Mouse (Mus musculus) forebrain, embryonic 11.5 days (tissue): ENCODE data around the gene Sh3gl2. TPM values are rescaled to one million over a fixed set of nuclear protein-coding genes. Genes with fewer than 3 reads are reported as not detected.

Experiments
- ATAC-seq: fragments of 200-750 bp; cut with Nextera tagmentation; replicated peaks from 2 replicates; pipeline ENCODE4 v1.8.0; 2017; ENCODE audit warnings: moderate TSS enrichment; ENCODE audit not compliant: low FRiP score
- DNase-seq: peaks from one replicate; pipeline ENCODE4 v3.0.0-alpha.2; 2017; ENCODE audit warnings: low spot score
- H3K27ac ChIP-seq: fragments of 300-500 bp; sonication (generic); 2 replicates; pipeline ENCODE4 v1.5.1; 2014; ENCODE audit warnings: low read depth, low read length
- H3K27me3 ChIP-seq: fragments of 300-500 bp; sonication (generic); 2 replicates; pipeline ENCODE4 v1.6.1; 2014; ENCODE audit warnings: mild to moderate bottlenecking, low read length, mixed read lengths; ENCODE audit not compliant: control insufficient read depth, insufficient read depth
- H3K36me3 ChIP-seq: fragments of 300-500 bp; sonication (generic); 2 replicates; pipeline ENCODE4 v1.6.1; 2014; ENCODE audit warnings: mild to moderate bottlenecking, low read length, moderate library complexity, mixed read lengths; ENCODE audit not compliant: control insufficient read depth, insufficient read depth
- H3K4me1 ChIP-seq: fragments of 300-500 bp; sonication (generic); replicated peaks from 2 replicates; pipeline ENCODE4 v1.6.1; 2014; ENCODE audit warnings: low read length, mixed read lengths; ENCODE audit not compliant: control insufficient read depth, insufficient read depth
- H3K4me2 ChIP-seq: fragments of 300-500 bp; sonication (generic); 2 replicates; pipeline ENCODE4 v1.6.1; 2014; ENCODE audit warnings: low read depth, mild to moderate bottlenecking, low read length, moderate library complexity, mixed read lengths; ENCODE audit not compliant: severe bottlenecking
- H3K4me3 ChIP-seq: fragments of 300-500 bp; sonication (generic); 2 replicates; pipeline ENCODE4 v1.5.1; 2014; ENCODE audit warnings: low read depth, low read length
- H3K9ac ChIP-seq: fragments of 300-500 bp; sonication (generic); 2 replicates; pipeline ENCODE4 v1.6.1; 2014; ENCODE audit warnings: low read length
- H3K9me3 ChIP-seq: fragments of 300-500 bp; sonication (generic); 2 replicates; pipeline ENCODE4 v1.6.1; 2016; ENCODE audit warnings: low read length, mixed read lengths; ENCODE audit not compliant: control insufficient read depth
- WGBS: fragments of 180-500 bp; shearing (Covaris S2); extraction: QIAGEN DNeasy Blood & Tissue Kit; methylation state at CpG from one replicate; pipeline ENCODE4 v1.1.7; 2014; 5-methylcytosine and 5-hydroxymethylcytosine counted together
- polyA plus RNA-seq: library from polyadenylated mRNA; unstranded; fragments of >200 nt; fragmentation: Nextera tagmentation; extraction: Ambion mirVana; gene quantifications from 2 replicates; pipeline ENCODE4 v1.2.1, GENCODE M21; 2014

Sh3gl2 gene
- polyA plus RNA-seq, 1 experiment from 2014 or later: 8.3 TPM

GRCm38 (mm10) chr4:85267456-85267855 lies 62.5 kb downstream of the Sh3gl2 start:
- Histone ChIP-seq H3K9me3 (no peaks in the 10 kb centered on the region), H3K36me3 (no peaks in the 10 kb centered on the region), H3K4me2 (no peak overlapping the region), H3K27ac (no peak overlapping the region), H3K9ac (no peak overlapping the region), H3K4me3 (no peak overlapping the region), H3K4me1 (no peaks in the 10 kb centered on the region), H3K27me3 (no peaks in the 10 kb centered on the region)
- ATAC-seq (no peak), DNase-seq (no peak)
- 79% methylated on average over 2 of the region's 2 CpGs for WGBS

DNA sequence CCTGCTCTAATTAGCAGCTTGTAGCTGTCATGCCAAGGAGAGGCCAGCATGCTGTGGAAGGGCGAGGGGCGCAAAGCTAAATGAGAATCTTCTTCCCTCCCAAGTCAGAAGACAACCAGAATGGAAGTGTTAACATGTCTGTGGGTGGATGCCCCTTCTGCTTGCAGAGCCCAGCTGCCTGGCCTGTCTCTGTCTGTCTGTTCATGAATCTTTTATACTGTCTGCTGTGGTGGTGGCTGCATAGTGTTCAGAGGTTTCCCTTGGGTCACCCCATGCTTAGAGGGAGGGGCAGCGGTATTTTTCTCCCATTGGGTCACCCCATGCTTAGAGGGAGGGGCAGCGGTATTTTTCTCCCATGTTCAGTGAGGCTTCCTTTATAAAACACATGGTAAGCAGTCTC lies 68.0 kb downstream of the Sh3gl2 start:
- Histone ChIP-seq H3K4me2 (no peak overlapping the region), H3K9me3 (no peaks in the 10 kb centered on the region), H3K9ac (no peak overlapping the region), H3K4me3 (no peak overlapping the region), H3K4me1 (no peaks in the 10 kb centered on the region), H3K36me3 (no peaks in the 10 kb centered on the region), H3K27ac (no peak overlapping the region), H3K27me3 (no peaks in the 10 kb centered on the region)
- ATAC-seq (no peak), DNase-seq (no peak)
- WGBS: 87% methylated on average over 4 of the region's 4 CpGs

GRCm38 (mm10) chr4:85273452-85273851 lies 68.5 kb downstream of the Sh3gl2 start:
- H3K4me2 ChIP-seq: no peak overlapping the region
- no peaks in the 10 kb centered on the region for H3K27me3 ChIP-seq
- 70% methylated on average over 3 of the region's 3 CpGs for WGBS
- DNase-seq (no peak), ATAC-seq (no peak)
- no peaks in the 10 kb centered on the region for H3K4me1 ChIP-seq
- no peak overlapping the region for H3K27ac ChIP-seq
- H3K9me3 ChIP-seq: no peaks in the 10 kb centered on the region
- H3K36me3 ChIP-seq: no peaks in the 10 kb centered on the region
- no peak overlapping the region for H3K4me3 ChIP-seq
- no peak overlapping the region for H3K9ac ChIP-seq

DNA sequence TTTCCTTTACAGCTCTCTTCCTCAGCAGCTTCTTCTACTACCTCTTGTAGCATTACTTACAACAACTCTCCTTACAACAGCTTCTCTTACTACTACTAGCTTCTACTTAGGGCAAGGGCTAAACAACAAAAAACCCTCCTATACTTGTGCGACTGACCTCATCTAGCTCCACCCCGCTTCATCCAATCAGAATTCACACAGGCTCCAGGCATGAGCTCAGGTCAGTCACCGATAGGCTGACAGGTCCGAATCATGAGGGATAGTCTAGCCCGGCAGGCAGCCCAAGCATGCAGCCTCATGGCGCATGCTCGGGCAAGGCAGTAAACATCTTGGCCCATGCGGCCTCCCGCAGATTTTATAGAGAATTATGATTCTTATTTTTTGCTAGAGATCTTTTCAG lies 78.2 kb downstream of the Sh3gl2 start:
- Histone ChIP-seq H3K4me1 (no peaks in the 10 kb centered on the region), H3K4me3 (no peak overlapping the region), H3K9me3 (no peaks in the 10 kb centered on the region), H3K9ac (no peak overlapping the region), H3K27me3 (no peaks in the 10 kb centered on the region), H3K36me3 (no peaks in the 10 kb centered on the region), H3K4me2 (no peak overlapping the region), H3K27ac (no peak overlapping the region)
- WGBS: 93% methylated on average over 9 of the region's 9 CpGs
- DNase-seq: no peak
- no peak for ATAC-seq

DNA sequence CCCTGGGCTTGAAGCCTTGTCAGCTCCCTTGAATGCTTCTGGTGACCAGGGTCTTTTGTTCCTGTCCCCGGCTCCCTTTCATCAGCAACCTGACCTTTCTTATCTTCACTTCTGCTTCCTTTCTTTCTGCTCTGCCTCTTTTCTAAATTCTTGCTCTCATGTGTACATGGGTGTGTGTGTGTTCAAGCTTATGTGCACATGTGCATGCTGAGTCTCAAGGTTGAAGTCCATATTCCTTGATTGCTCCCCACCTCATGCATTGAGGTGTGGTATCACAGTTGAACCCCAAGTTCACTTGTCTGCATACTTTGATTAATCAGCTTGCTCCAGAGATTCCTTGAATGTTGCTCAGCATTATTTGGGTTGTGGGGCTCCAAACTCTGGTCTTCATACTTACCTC lies 85.1 kb downstream of the Sh3gl2 start:
- Histone ChIP-seq H3K4me1 (no peaks in the 10 kb centered on the region), H3K27ac (no peak overlapping the region), H3K9me3 (no peaks in the 10 kb centered on the region), H3K4me3 (no peak overlapping the region), H3K4me2 (no peak overlapping the region), H3K27me3 (no peaks in the 10 kb centered on the region), H3K36me3 (no peaks in the 10 kb centered on the region), H3K9ac (no peak overlapping the region)
- no peak for DNase-seq
- WGBS: 68% methylated on average over 1 of the region's 1 CpGs
- ATAC-seq: no peak

DNA sequence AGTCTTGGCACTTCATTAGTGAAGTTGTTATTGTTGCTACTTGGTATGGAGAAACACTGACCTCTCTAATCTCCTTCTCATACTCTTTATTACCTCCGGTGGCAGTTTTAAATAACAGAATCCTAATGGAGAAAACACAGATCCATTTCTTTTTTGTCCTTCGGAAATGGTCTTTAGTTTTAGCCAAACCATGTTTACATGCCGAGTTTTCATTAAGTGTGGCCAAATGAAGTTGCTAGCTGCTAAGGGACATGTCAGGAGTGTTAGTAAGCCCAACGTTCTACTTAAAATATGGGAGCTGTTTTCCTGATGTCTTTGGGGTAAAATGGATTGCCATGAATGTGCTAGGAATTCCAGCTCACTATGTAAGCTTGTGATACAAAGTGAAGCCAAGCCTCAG lies 86.4 kb downstream of the Sh3gl2 start:
- 90% methylated on average over 4 of the region's 4 CpGs for WGBS
- DNase-seq (no peak), ATAC-seq (no peak)
- Histone ChIP-seq H3K9me3 (no peaks in the 10 kb centered on the region), H3K27ac (no peak overlapping the region), H3K27me3 (no peaks in the 10 kb centered on the region), H3K4me3 (no peak overlapping the region), H3K9ac (no peak overlapping the region), H3K36me3 (no peaks in the 10 kb centered on the region), H3K4me1 (no peaks in the 10 kb centered on the region), H3K4me2 (no peak overlapping the region)

DNA sequence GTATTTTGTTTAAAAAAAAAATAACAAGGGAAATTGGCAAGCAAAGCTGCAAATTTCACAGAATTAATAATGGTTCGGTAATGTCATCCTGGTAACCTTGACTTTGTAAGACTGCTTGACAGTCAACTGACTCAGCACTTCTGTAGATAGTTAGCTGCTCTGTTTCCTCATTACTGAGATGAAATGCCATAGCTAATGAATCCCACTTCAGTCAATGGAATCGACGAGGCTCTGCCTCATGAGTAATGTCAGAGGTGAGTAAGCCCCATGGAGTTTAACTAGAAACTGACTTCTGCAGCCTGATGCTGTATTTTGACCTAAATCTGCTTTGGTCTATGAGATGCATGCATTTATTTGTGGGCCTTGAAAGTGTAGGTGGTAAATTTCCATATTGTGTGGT lies 88.4 kb downstream of the Sh3gl2 start:
- DNase-seq: no peak
- H3K27ac ChIP-seq: no peak overlapping the region
- WGBS: 87% methylated on average over 3 of the region's 3 CpGs
- no peaks in the 10 kb centered on the region for H3K36me3 ChIP-seq
- no peaks in the 10 kb centered on the region for H3K27me3 ChIP-seq
- H3K4me2 ChIP-seq: no peak overlapping the region
- H3K9me3 ChIP-seq: no peaks in the 10 kb centered on the region
- H3K4me1 ChIP-seq: no peaks in the 10 kb centered on the region
- ATAC-seq: no peak
- H3K9ac ChIP-seq: no peak overlapping the region
- H3K4me3 ChIP-seq: no peak overlapping the region

DNA sequence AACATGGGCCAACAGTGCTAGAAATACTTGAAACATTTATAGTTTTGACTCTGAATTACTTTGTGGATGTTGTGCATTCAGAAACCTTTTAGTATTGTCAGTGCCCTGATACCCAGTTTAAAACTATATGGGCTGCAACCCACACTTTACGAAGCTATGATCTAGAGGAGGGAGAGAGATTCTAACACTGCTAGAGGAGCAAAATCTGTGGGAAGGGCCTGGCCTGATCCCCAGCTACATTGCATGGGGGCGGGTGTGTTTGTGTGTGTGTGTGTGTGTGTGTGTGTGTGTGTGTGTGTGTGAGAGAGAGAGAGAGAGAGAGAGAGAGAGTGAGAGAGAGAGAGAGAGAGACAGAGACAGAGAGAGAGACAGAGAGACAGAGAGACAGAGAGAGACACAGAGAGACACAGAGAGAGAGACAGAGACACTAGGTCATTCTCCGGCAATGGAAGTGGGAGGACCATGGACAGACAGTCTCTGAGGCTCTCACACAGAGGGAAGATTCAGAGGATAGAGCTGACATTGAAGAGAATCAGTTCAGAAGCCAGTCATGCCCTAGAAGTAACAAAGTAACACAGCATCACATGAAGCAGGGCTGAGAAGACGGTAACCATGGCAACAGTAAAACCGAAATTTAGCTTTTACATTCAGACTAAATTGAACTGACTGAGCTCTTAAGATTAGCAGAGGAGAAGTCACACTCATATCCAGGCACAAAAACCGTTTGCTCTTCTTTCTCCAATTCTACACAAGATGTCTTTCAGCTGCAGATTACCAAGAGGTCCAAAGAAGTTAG lies 95.9 kb downstream of the Sh3gl2 start:
- DNase-seq (no peak), ATAC-seq (no peak)
- Histone ChIP-seq H3K9ac (no peak overlapping the region), H3K9me3 (no peaks in the 10 kb centered on the region), H3K27me3 (no peaks in the 10 kb centered on the region), H3K36me3 (no peaks in the 10 kb centered on the region), H3K27ac (no peak overlapping the region), H3K4me1 (no peaks in the 10 kb centered on the region), H3K4me3 (no peak overlapping the region), H3K4me2 (no peak overlapping the region)
- WGBS: 86% methylated on average over 6 of the region's 6 CpGs

DNA sequence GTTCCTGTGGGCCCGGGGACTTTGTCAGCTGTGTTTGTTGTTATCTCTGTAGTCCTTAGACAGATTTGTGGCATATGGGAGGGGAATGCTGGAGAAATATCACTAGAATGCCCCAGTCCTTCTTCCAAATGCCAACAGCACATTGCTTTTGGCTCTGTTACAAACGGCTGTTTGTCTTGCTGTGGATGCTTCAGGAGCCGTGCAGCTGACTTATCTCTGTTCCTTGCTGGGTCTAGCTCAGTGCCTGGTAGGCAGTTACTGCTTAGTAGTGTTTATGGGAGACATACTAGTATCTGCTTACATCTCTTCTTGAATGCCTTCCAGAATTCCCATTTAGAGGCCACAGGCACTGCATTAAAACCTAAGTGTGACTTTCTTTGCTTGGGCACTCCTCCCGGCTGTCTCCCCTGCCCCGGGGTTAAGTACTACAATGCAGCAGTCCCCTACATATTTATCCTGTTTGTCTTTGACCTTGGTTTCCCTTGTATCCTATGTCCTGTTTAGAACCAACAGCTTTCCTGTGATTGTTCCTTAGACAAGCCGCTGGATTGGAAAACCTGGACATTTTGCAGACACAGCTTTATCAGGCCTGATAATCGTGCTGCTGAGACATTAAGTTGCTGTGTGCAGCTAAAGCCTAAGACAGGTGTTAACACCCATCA lies 101.1 kb downstream of the Sh3gl2 start:
- no peak overlapping the region for H3K4me2 ChIP-seq
- no peak for DNase-seq
- 83% methylated on average over 7 of the region's 7 CpGs for WGBS

More for the DNA sequence above, 101.1 kb downstream of the Sh3gl2 start:
- ATAC-seq: no peak
- H3K36me3 ChIP-seq: no peaks in the 10 kb centered on the region
- no peak overlapping the region for H3K27ac ChIP-seq
- H3K4me1 ChIP-seq: no peaks in the 10 kb centered on the region; the same call in 1 of the 2 replicates
- no peak overlapping the region for H3K4me3 ChIP-seq
- H3K9me3 ChIP-seq: no peaks in the 10 kb centered on the region
- no peaks in the 10 kb centered on the region for H3K27me3 ChIP-seq
- no peak overlapping the region for H3K9ac ChIP-seq
